Mouse (Mus musculus) gastrocnemius, postnatal 4 days (tissue): ENCODE results near the gene Cdk14. TPM values are rescaled to one million over a fixed set of nuclear protein-coding genes. Genes with fewer than 3 reads are reported as not detected.

ENCODE experiments used
- DNase-seq, 2 experiments: peaks; one replicate each; pipeline ENCODE4 v3.0.0; 2021 to 2022; ENCODE audit warnings: low spot score in 2 of 2, mixed read lengths in 2 of 2
- total RNA-seq, 2 experiments: library from RNA; stranded (reverse); gene quantifications; 2 replicates each; pipeline ENCODE4 v1.2.3; 2021

Cdk14 gene
- total RNA-seq, 2 experiments from 2014 or later = 34.1 to 34.4 TPM

GRCm38 (mm10) chr5:4813357-4813756 lies 606.8 kb downstream of the Cdk14 start:
- DNase-seq = no peak

- no peak for DNase-seq
Observed at GRCm38 (mm10) chr5:4812036-4812729, 607.9 kb downstream of the Cdk14 start.

GRCm38 (mm10) chr5:4805228-4805627 lies 614.9 kb downstream of the Cdk14 start:
- no peak for DNase-seq

GRCm38 (mm10) chr5:4803708-4804107 lies 616.4 kb downstream of the Cdk14 start:
- no peak for DNase-seq

- no peak for DNase-seq
Observed at GRCm38 (mm10) chr5:4801971-4802370, 618.1 kb downstream of the Cdk14 start.

DNA sequence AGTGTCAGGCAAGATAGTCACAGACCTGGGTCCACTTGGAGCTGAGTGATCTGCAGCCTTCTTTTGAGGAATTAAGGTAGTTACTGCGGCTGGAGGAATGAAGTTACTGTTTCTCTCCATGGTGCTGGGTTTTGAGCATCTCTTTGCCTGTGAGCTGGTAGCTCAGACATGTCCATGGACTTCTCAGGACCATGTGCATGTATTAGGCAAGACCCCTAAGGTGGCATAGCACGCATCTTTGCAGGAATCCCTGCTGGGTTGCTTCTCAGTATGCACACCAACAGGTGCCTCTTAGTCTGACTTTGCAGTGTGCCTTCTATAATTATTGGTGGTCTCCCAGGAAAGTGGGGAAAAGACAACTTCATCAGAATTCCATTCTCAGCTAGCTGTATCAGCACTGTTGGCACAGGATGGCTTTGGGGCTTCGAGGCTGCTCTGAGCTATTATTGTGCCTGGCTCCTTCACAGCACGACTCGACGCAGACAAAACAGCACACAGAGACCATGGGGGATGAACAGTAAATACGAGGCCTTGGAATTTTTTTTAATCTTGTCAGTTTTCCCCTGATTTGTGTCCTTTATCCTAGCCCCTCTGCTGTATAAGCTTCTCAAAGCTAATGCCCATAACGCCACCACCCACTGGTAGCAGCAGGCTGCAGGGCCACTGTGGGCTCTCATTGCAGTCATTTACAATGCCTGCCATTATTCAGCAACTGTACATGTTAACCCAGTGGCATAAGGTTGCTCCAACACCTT lies 618.8 kb downstream of the Cdk14 start:
- DNase-seq = no peak

DNA sequence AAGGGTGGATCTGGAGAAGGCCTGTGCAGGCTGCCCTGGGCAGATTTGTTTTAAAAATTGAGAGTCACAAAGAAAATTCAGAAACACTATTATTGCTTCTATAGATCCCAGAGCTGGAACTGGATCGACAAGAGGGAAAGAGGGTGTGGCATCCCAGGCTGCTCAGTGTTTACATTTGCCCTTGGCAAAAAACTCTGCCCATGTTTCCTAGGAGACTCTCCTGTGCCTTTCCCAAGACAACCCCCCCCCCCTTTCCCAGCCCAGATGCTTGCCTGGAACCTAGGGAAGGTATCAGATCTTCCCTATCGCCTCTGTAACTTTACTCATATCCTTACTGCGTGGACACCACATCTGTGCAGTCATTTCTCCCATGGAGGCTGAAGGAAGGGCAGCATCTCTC lies 628.9 kb downstream of the Cdk14 start:
- DNase-seq = no peak

GRCm38 (mm10) chr5:4790265-4790664 lies 629.8 kb downstream of the Cdk14 start:
- no peak for DNase-seq

DNA sequence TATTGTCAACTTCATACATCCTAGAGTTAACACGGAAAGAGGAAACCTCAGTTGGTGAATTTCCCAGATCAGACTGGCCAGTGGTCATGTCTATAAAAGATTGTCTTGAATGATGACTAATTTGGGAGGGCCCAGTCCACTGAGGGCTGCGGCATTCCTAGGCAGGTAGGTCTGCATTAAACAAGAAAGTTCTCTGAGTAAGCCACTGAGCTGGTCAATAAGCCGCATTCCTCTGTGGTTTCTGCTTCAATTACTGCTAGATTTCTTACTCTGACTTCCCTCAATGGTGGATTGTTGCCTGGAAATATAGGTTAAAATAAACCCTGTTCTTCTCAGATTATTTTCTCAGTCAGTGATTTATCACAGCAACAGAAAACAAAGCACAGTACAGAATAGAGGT lies 631.6 kb downstream of the Cdk14 start:
- DNase-seq = no peak

- DNase-seq = no peak
Observed at GRCm38 (mm10) chr5:4786816-4787215, 633.3 kb downstream of the Cdk14 start.

DNA sequence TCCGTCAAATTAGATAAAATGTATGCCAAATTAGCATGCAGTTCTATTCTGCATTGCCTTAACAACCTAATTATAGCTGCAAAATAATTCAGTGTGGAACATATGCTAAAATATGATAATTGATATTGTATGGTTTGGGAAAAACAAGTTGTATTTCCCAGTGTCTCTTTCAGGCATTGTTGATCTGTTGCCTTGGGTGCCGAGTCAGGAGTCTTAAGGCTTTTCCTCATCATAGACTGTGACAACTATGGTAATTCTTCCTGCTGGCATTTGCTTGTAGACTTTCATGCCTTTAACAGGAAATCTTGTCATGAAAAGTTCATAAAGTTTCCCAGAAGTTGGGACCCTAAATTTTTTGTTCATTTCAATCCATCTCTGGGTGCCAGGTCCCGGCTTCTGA lies 641.8 kb downstream of the Cdk14 start:
- no peak for DNase-seq

GRCm38 (mm10) chr5:4776495-4776894 lies 643.6 kb downstream of the Cdk14 start:
- no peak for DNase-seq

DNA sequence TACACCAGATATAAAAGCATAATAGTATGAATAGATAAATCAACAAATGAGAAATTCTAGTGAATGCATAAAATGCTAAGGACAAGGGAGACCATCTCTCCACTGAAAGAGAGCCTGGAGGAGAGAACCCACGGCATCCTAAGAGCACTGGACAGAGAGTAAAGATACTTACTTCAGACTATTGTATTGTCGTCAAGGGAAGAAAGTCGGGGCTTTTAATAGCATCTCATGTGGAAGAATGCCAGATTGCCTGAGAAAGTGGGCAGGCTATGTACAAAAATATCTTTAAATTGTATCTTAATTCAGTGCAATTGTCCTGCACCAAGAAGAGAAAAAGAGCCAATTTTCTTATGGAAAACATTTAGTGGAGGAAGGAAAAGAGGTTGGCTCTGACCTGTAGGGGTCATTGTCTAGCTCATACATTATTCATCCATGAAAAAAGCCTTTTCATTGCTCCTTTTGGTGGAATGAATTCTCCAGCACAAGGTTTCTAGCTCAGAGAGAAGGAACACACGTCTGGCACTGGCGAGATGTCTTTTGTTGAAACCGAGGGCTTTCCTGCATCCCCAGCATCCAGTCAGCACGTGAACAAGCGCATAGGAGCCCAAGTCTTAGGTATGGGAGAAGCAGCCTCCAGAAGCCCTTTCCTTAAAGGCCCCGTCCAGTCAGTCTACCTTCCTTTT lies 646.9 kb downstream of the Cdk14 start:
- DNase-seq = no peak

GRCm38 (mm10) chr5:4770609-4771008 lies 649.5 kb downstream of the Cdk14 start:
- DNase-seq = no peak

DNA sequence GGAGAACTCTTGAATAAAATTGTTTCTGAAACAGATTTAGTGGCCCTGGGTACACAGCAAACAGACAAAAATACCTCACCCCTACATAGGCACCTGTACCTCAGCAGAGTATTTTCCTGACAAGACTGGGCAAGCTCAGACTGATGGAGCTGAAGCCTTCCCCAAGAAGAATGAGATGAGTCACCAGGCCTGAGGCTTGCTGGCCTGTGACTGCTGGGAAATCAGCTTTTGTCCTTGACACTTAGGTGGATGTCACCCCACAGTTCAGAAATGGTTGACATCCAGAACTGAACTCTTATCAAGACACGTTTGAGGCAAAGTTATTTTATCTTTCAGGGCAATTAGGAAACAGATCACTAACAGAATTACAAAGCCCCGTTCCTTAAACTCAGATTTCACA lies 652.2 kb downstream of the Cdk14 start:
- DNase-seq = no peak

- no peak for DNase-seq
Observed at GRCm38 (mm10) chr5:4766719-4767118, 653.4 kb downstream of the Cdk14 start.

DNA sequence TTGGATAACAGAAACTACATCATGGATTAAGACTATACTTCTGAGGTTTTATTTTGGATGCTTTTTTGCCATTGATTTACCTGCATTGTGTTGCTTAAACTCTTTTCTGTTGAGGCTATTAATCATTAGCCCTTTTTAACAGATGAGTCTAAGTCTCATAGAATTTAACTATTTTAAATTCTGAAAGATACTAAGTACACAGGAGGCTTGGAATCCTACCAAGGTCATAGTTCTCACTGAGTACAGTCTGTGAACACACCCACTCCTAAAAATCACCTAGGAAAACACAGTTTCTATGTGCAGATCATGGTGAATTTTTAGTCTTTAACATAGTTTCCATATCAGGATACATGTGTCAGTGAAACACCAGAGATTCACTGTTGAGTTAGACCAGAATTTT lies 658.2 kb downstream of the Cdk14 start:
- no peak for DNase-seq

- no peak for DNase-seq
Observed at GRCm38 (mm10) chr5:4758331-4759080, 661.6 kb downstream of the Cdk14 start.

- DNase-seq = peak; percentile 84 to 93
Observed at GRCm38 (mm10) chr5:4757902-4758301, 662.2 kb downstream of the Cdk14 start, which contains the start of gene Fzd1. Fzd1 (minus strand) TSS chr5:4758035.

GRCm38 (mm10) chr5:4756871-4757711 lies 663.0 kb downstream of the Cdk14 start:
- DNase-seq = peak; percentile 66 to 75
